Mouse (Mus musculus) heart, postnatal 10 days (tissue): ENCODE data around the gene Tmem150a. TPM values are rescaled to one million over a fixed set of nuclear protein-coding genes. Genes with fewer than 3 reads are reported as not detected.

Experiments used
- DNase-seq, 2 experiments: peaks; one replicate each; pipeline ENCODE4 v3.0.0; 2021
- intact Hi-C: fragments of 180-260 bp; cut with DNase I; formaldehyde crosslinking; loops from one replicate; pipeline ENCODE4 v1.15.1; 2025
- total RNA-seq, 2 experiments: library from RNA; stranded (reverse); gene quantifications; 2 replicates each; pipeline ENCODE4 v1.2.3; 2021

The Tmem150a gene
- 10 to 100 TPM; 13.6 to 17.1 TPM for total RNA-seq

GRCm38 (mm10) chr6:72355066-72355911 is at the start of gene Tmem150a:
Tmem150a (plus strand) TSS chr6:72355447.
- DNase-seq, result peak; percentile 90 to 92
- intact Hi-C loops, result no loop called here

GRCm38 (mm10) chr6:72312198-72312597 is 43.0 kb upstream of the Tmem150a start:
- DNase-seq, result no peak
- intact Hi-C loops, result no loop called here

- intact Hi-C loops, result no loop called here
- DNase-seq, result peak; percentile 38 to 53
Measured at GRCm38 (mm10) chr6:72313124-72313867, 42.0 kb upstream of the Tmem150a start.

- intact Hi-C loops, result no loop called here
- DNase-seq, result no peak
Measured at GRCm38 (mm10) chr6:72315384-72315783, 39.9 kb upstream of the Tmem150a start.

GRCm38 (mm10) chr6:72316044-72316443 is 39.2 kb upstream of the Tmem150a start:
- no peak for DNase-seq
- intact Hi-C loops, result no loop called here

- DNase-seq, result no peak
- intact Hi-C loops, result no loop called here
Measured at GRCm38 (mm10) chr6:72318440-72318839, 36.8 kb upstream of the Tmem150a start.

- DNase-seq, result peak; percentile 77 to 83
- intact Hi-C loops, result loop anchor here (1.0 kb wide), 2 partner anchors 35 to 134 kb away; no protein-coding TSS in a partner anchor
Measured at GRCm38 (mm10) chr6:72319019-72319418, 36.2 kb upstream of the Tmem150a start.

GRCm38 (mm10) chr6:72322936-72323335 is 32.3 kb upstream of the Tmem150a start:
- intact Hi-C loops, result no loop called here
- no peak for DNase-seq

GRCm38 (mm10) chr6:72323786-72324508 is 31.3 kb upstream of the Tmem150a start:
- DNase-seq, result no peak
- intact Hi-C loops, result no loop called here

GRCm38 (mm10) chr6:72326274-72326673 is 29.0 kb upstream of the Tmem150a start:
- intact Hi-C loops, result no loop called here
- peak; percentile 27 to 43 for DNase-seq

GRCm38 (mm10) chr6:72329019-72329418 is 26.2 kb upstream of the Tmem150a start:
- intact Hi-C loops, result no loop called here
- no peak for DNase-seq

GRCm38 (mm10) chr6:72330133-72330532 is 25.1 kb upstream of the Tmem150a start:
- intact Hi-C loops, result no loop called here
- no peak for DNase-seq

- no peak for DNase-seq
- intact Hi-C loops, result no loop called here
Measured at GRCm38 (mm10) chr6:72333111-72333510, 22.1 kb upstream of the Tmem150a start.

GRCm38 (mm10) chr6:72340481-72340880 is 14.8 kb upstream of the Tmem150a start:
- no peak for DNase-seq
- intact Hi-C loops, result no loop called here

GRCm38 (mm10) chr6:72344396-72345073 is 10.7 kb upstream of the Tmem150a start:
- no peak for DNase-seq
- intact Hi-C loops, result no loop called here

GRCm38 (mm10) chr6:72345074-72345567 is 10.1 kb upstream of the Tmem150a start, which contains the start of gene Usp39:
Usp39 (minus strand) TSS chr6:72345184.
- intact Hi-C loops, result no loop called here
- peak; percentile 95 to 96 for DNase-seq

GRCm38 (mm10) chr6:72345633-72346032 is 9.6 kb upstream of the Tmem150a start:
- DNase-seq, result no peak
- intact Hi-C loops, result no loop called here

- no peak for DNase-seq
- intact Hi-C loops, result no loop called here
Measured at GRCm38 (mm10) chr6:72346261-72346660, 9.0 kb upstream of the Tmem150a start.

GRCm38 (mm10) chr6:72347166-72347941 is 7.9 kb upstream of the Tmem150a start, which contains the start of gene 0610030E20Rik:
0610030E20Rik (plus strand) TSS chr6:72347317.
- intact Hi-C loops, result no loop called here

More at GRCm38 (mm10) chr6:72347166-72347941, 7.9 kb upstream of the Tmem150a start, which contains the start of gene 0610030E20Rik:
- peak; percentile 82 for DNase-seq
